Mouse (Mus musculus): ENCODE results near the gene Amigo1. TPM values are rescaled to one million over a fixed set of nuclear protein-coding genes. Genes with fewer than 3 reads are reported as not detected.
A peak's percentile ranks its signal among the peaks of the same experiment; 100 is the strongest.

Amigo1 gene
- total RNA-seq (2012; rRNA removed) (3.7 and 4.6 TPM in 2 replicates), polyA plus RNA-seq (2012; ENCODE audit: insufficient read depth in 1 of 2, insufficient read length in 2 of 2, low read depth in 1 of 2, low replicate concordance in 2 of 2, missing spikeins in 1 of 2) (1 to 10 TPM in 1 of 2 experiments, not detected in 1; 9.5 TPM)

DNA sequence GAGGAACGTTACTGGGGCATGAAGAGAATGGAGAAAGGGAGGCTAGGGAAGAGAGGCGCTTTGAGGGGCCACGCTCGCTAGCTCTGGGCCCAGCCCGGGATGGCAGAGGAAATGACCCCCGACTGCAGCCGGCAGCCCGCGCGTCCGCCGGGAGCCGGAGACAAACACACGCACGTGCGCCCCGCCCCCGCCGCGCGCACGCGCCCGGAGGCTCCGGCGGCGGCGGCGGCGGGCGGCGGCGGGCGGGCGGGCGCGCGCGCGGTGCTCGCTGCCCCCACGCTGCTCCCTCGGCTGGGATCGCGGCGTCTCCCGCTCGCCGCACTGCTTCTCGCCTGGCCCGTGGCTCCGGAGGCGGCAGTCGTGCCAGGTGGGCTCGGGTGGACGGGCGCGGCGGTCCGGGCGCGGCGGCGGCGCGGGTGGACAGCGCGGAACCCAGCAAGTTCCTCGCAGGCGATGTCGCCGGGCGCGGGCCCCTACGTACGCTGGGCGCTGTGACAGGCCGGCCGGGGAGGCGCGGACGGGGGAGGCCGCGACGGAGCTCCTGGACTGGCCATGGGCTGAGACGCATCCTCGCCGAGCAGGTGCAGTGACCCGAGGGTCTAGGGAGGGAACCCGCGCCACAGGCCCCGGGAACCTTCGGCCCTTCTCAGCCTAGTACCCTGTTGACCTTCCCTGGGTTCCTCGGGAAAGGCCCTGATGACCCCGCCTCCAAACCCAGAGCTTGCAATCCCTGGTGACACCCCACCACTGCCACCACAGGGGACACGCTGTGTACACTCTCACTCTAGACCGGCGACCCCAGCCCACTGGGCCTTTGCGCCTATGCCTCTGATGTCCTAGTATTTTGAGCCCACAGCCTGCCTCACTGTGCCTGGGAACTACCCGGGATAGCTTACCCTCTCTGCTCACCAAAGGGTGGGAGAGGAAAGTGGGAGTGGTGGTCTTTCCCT, at the start of gene Amigo1:
TSS of gene Amigo1 (plus strand) at position 238 of the 950 bp plus-strand sequence.
- peak within 1 kb of the TSS; percentile 80 to 81 for H3K4me3 ChIP-seq (ENCODE audit: control insufficient read depth in 1 of 2, insufficient read depth in 1 of 2, low read depth in 2 of 2, low read length in 2 of 2)
- H3K27me3 ChIP-seq (ENCODE audit: control insufficient read depth in 1 of 2, insufficient read depth in 2 of 2, low read length in 2 of 2): peaks cover 5 to 6% of the 10 kb centered on the region in 2 experiments
- no peak within 1 kb of the TSS for H3K27ac ChIP-seq (ENCODE audit: control insufficient read depth, low read depth, low read length)
- DNase-seq (ENCODE audit: low read depth, low spot score): peak; percentile 64
- H3K9me3 ChIP-seq (replicated peaks; ENCODE audit: insufficient read depth, low read length): no peaks in the 10 kb centered on the region
- H3K36me3 ChIP-seq (ENCODE audit: control insufficient read depth in 1 of 2, insufficient read depth in 2 of 2, low read length in 2 of 2): peaks cover 0 to under 1% of the 10 kb centered on the region in 2 experiments; a peak in 2 of 4 replicates
- peak within 1 kb of the TSS; percentile 88 for H3K9ac ChIP-seq (ENCODE audit: control insufficient read depth, low read depth, low read length, poor library complexity, severe bottlenecking)
- peaks cover 3% of the 10 kb centered on the region; the same call in 1 of the 2 replicates for H3K79me2 ChIP-seq (ENCODE audit: control insufficient read depth, insufficient read depth, low read length, poor library complexity)
- H3K4me1 ChIP-seq (ENCODE audit: control insufficient read depth in 1 of 2, insufficient read depth in 2 of 2, low read length in 2 of 2): peaks cover 3 to 11% of the 10 kb centered on the region in 2 experiments; a peak in 3 of 4 replicates
- TF ChIP-seq POLR2AphosphoS2 (IDR thresholded peaks at IDR 0.05; ENCODE audit: low read length) (no peak), TAL1 (IDR thresholded peaks at IDR 0.05; ENCODE audit: low read length) (no peak), MAX (IDR thresholded peaks at IDR 0.05; ENCODE audit: low read length) (peak; percentile 40; the same call in 1 of the 2 replicates), HCFC1 (IDR thresholded peaks at IDR 0.05; ENCODE audit: low read depth, low read length) (no peak), ZKSCAN1 (IDR thresholded peaks at IDR 0.05; ENCODE audit: low read depth, low read length) (no peak), USF1 (IDR thresholded peaks at IDR 0.05; ENCODE audit: low read depth, low read length) (no peak), MEF2A (IDR thresholded peaks at IDR 0.05; ENCODE audit: extremely low read depth, insufficient replicate concordance, low read depth, low read length, poor library complexity, severe bottlenecking) (no peak), CHD2 (IDR thresholded peaks at IDR 0.05; ENCODE audit: low read length) (no peak), MAZ (IDR thresholded peaks at IDR 0.05; ENCODE audit: low read depth, low read length) (no peak), E2F4 (IDR thresholded peaks at IDR 0.05; ENCODE audit: borderline replicate concordance, low read depth, low read length) (no peak), MXI1 (IDR thresholded peaks at IDR 0.05; ENCODE audit: low read depth, low read length) (peak; percentile 94; the same call in 1 of the 2 replicates), ETS1 (IDR thresholded peaks at IDR 0.05; ENCODE audit: low read depth, low read length) (no peak), POLR2AphosphoS5 (IDR thresholded peaks at IDR 0.05; ENCODE audit: borderline replicate concordance, low read depth, low read length) (no peak), NELFE (IDR thresholded peaks at IDR 0.05; ENCODE audit: low read depth, low read length) (peak; percentile 29; the same call in 1 of the 2 replicates), MAFK (IDR thresholded peaks at IDR 0.05; ENCODE audit: borderline replicate concordance, low read depth, low read length) (no peak), RCOR1 (IDR thresholded peaks at IDR 0.05; ENCODE audit: low read depth, low read length) (no peak), MYC (IDR thresholded peaks at IDR 0.05; ENCODE audit: low read depth, low read length) (no peak; the same call in 1 of the 2 replicates), JUND (IDR thresholded peaks at IDR 0.05; ENCODE audit: low read depth, low read length) (no peak), SMC3 (IDR thresholded peaks at IDR 0.05; ENCODE audit: low read depth, low read length) (no peak), POLR2A (IDR thresholded peaks at IDR 0.05; ENCODE audit: control insufficient read depth in 1 of 2, insufficient read depth in 1 of 2, low read depth in 1 of 2, low read length in 2 of 2, poor library complexity in 1 of 2) (peak in 1 of 2 experiments; percentile 69; a peak in 2 of 4 replicates), TBP (IDR thresholded peaks at IDR 0.05; ENCODE audit: low read depth, low read length) (no peak), KAT2A (conservative IDR thresholded peaks at IDR 0.05; ENCODE audit: low read depth, low read length) (no peak), ELF1 (IDR thresholded peaks at IDR 0.05; ENCODE audit: low read depth, low read length) (no peak), RAD21 (IDR thresholded peaks at IDR 0.05; ENCODE audit: low read depth, low read length) (no peak), EP300 (IDR thresholded peaks at IDR 0.05; ENCODE audit: low read depth in 1 of 2, low read length in 2 of 2) (no peak), BHLHE40 (IDR thresholded peaks at IDR 0.05; ENCODE audit: borderline replicate concordance, low read depth, low read length) (peak; percentile 1), ZMIZ1 (IDR thresholded peaks at IDR 0.05; ENCODE audit: low read depth, low read length) (no peak), CTCF (IDR thresholded peaks at IDR 0.05 in 2 of 3, conservative IDR thresholded peaks at IDR 0.05 in 1 of 3; ENCODE audit: control insufficient read depth in 1 of 3, insufficient read depth in 1 of 3, low read depth in 2 of 3, low read length in 3 of 3, poor library complexity in 1 of 3, severe bottlenecking in 1 of 3) (no peak), MYB (IDR thresholded peaks at IDR 0.05; ENCODE audit: low read depth, low read length) (no peak), GABPA (IDR thresholded peaks at IDR 0.05; ENCODE audit: low read depth, low read length) (no peak), USF2 (IDR thresholded peaks at IDR 0.05; ENCODE audit: borderline replicate concordance in 1 of 2, insufficient read depth in 1 of 2, low read depth in 1 of 2, low read length in 2 of 2) (no peak), UBTF (IDR thresholded peaks at IDR 0.05; ENCODE audit: borderline replicate concordance, insufficient read depth, low read depth, low read length) (no peak), SIN3A (IDR thresholded peaks at IDR 0.05; ENCODE audit: low read length) (peak; percentile 44; the same call in 1 of the 2 replicates), ZC3H11A (IDR thresholded peaks at IDR 0.05; ENCODE audit: low read depth, low read length) (no peak), CHD1 (IDR thresholded peaks at IDR 0.05; ENCODE audit: low read depth, low read length) (no peak)

Measured in MEL (cell line).